Mouse (Mus musculus): ENCODE data around the gene Chchd4. TPM values are rescaled to one million over a fixed set of nuclear protein-coding genes. Genes with fewer than 3 reads are reported as not detected.
A peak's percentile ranks its signal among the peaks of the same experiment; 100 is the strongest.
"Not testable (repeated sequence)": the region's sequence is repeated elsewhere in the genome, so short reads cannot be mapped to it uniquely, and the experiment has no call there.

Gene Chchd4
- polyA plus RNA-seq, 1 experiment from 2014 or later = 22.3 TPM

DNA sequence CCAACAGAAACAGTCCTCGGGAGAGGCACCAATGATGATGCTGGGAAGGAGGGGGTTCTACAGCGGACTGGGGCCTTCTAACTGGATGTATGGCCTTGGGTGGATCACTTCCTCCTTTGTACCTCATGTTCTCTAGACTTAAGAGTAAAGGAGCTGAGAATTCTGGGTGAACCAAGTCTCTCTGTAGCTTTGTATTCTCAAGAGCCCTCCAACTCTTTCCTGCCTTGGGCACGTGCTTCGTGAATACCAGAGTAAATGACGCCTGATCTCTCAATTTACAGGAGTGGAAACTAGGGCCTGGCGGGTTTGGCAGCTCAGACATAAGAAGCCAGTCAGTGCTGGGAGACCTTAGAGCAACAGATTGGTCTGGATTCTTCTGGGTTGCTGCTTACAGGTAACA is 1.0 kb downstream of the Chchd4 start:
- Histone ChIP-seq H3K9ac (peak overlapping the region; percentile 85), H3K4me3 (replicated peaks) (peak overlapping the region; percentile 87), H3K9me3 (replicated peaks) (no peaks in the 10 kb centered on the region), H3K4me1 (peaks cover 23% of the 10 kb centered on the region), H3K4me2 (replicated peaks) (peak overlapping the region; percentile 72), H3K27me3 (no peaks in the 10 kb centered on the region), H3K36me3 (peaks cover 17% of the 10 kb centered on the region), H3K27ac (replicated peaks) (peak overlapping the region; percentile 84; the same call in 1 of the 2 replicates)
- 23% methylated on average over 6 of the region's 6 CpGs for WGBS
- ATAC-seq (ENCODE audit: insufficient number of reproducible peaks, low FRiP score, low TSS enrichment, low read depth) = no peak

DNA sequence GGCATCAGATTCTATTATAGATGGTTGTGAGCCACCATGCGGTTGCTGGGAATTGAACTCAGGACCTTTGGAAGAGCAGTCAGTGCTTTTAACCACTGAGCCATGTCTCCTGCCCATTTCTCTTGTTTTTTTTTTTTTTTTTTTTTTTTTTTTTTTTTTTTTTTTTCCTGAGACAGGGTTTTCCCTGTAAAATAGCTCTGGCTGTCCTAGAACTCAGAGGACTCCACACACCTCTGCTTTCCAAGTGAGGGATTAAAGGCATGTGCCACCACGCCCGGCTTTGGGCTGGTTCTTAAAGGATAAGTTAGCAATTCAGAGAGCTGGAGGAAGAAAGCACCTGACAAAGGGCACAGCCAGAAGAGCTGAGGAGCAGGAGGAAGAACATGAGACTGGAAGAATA is 1.9 kb downstream of the Chchd4 start:
- H3K4me1 ChIP-seq = peaks cover 23% of the 10 kb centered on the region
- not testable (repeated sequence) for H3K4me3 ChIP-seq (replicated peaks); ATAC-seq (ENCODE audit: insufficient number of reproducible peaks, low FRiP score, low TSS enrichment, low read depth); H3K27ac ChIP-seq (replicated peaks); H3K9ac ChIP-seq; H3K27me3 ChIP-seq; H3K9me3 ChIP-seq (replicated peaks); H3K4me2 ChIP-seq (replicated peaks)
- WGBS = 84% methylated on average over 3 of the region's 3 CpGs
- peaks cover 17% of the 10 kb centered on the region for H3K36me3 ChIP-seq

GRCm38 (mm10) chr6:91470712-91471111 is 2.6 kb downstream of the Chchd4 start:
- no peak overlapping the region for H3K4me3 ChIP-seq (replicated peaks)
- peaks cover 23% of the 10 kb centered on the region for H3K4me1 ChIP-seq
- 76% methylated on average over 2 of the region's 2 CpGs for WGBS
- H3K27ac ChIP-seq (replicated peaks) = no peak overlapping the region
- peaks cover 20% of the 10 kb centered on the region for H3K36me3 ChIP-seq
- H3K9me3 ChIP-seq (replicated peaks) = no peaks in the 10 kb centered on the region
- no peak overlapping the region for H3K4me2 ChIP-seq (replicated peaks)
- H3K9ac ChIP-seq = no peak overlapping the region
- H3K27me3 ChIP-seq = no peaks in the 10 kb centered on the region
- ATAC-seq (ENCODE audit: insufficient number of reproducible peaks, low FRiP score, low TSS enrichment, low read depth) = no peak

DNA sequence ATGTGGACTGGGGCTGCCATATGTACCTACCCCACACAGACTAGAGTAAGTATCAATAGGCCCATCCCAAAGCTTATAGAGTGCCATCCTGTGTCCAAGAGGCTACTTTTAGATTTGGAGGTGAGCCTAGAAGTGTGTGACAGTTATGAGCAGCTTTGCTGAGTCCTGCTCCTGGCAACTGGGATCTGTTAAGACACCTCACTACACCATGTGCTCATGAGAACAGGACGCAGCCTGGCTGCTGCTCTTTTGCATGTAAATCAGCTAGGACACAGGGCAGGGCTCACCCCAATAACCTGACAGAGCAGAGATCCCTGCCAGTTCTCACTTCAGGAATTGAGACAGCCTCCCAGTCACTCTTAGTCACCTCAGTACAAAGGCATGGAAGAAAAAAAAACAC is 6.2 kb downstream of the Chchd4 start:
- ATAC-seq (ENCODE audit: insufficient number of reproducible peaks, low FRiP score, low TSS enrichment, low read depth) = no peak
- no peaks in the 10 kb centered on the region for H3K27me3 ChIP-seq
- H3K27ac ChIP-seq (replicated peaks) = no peak overlapping the region
- WGBS = 76% methylated on average over 1 of the region's 1 CpGs
- H3K9me3 ChIP-seq (replicated peaks) = no peaks in the 10 kb centered on the region
- peaks cover 47% of the 10 kb centered on the region for H3K36me3 ChIP-seq
- no peak overlapping the region for H3K4me2 ChIP-seq (replicated peaks)
- no peak overlapping the region for H3K9ac ChIP-seq
- H3K4me3 ChIP-seq (replicated peaks) = no peak overlapping the region
- 0 out of 2 replicates have a peak, but pooled peaks cover 5% of the 10 kb centered on the region for H3K4me1 ChIP-seq

- Histone ChIP-seq H3K36me3 (peaks cover 47% of the 10 kb centered on the region), H3K4me2 (replicated peaks) (no peak overlapping the region), H3K4me3 (replicated peaks) (no peak overlapping the region), H3K9me3 (replicated peaks) (no peaks in the 10 kb centered on the region), H3K4me1 (no peaks in the 10 kb centered on the region), H3K9ac (no peak overlapping the region), H3K27ac (replicated peaks) (no peak overlapping the region), H3K27me3 (no peaks in the 10 kb centered on the region)
- WGBS = 85% methylated on average over 2 of the region's 2 CpGs
- no peak for ATAC-seq (ENCODE audit: insufficient number of reproducible peaks, low FRiP score, low TSS enrichment, low read depth)
Measured at GRCm38 (mm10) chr6:91465756-91466155, 7.6 kb downstream of the Chchd4 start.

DNA sequence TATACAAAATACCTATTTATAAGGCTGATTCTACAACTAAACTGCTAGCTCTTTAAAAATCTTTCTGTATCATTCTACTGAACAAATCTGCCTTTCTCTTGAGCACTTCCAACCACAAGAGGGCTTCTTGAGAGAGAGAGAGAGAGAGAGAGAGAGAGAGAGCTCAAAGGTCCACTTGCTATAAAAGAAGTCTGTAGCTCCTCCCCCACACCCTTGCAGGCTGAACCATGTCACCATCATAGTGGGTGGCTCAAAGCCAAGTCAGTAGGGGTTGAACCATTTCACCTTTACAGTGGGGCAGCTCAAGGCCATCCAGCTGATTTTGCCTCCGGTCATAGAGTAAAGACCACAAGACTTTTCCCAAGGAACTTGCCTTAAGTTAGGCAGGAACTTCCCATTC is 13.9 kb downstream of the Chchd4 start:
- no peaks in the 10 kb centered on the region for H3K27me3 ChIP-seq
- no peak overlapping the region for H3K4me2 ChIP-seq (replicated peaks)
- peaks cover 15% of the 10 kb centered on the region; the same call in 1 of the 2 replicates for H3K36me3 ChIP-seq
- ATAC-seq (ENCODE audit: insufficient number of reproducible peaks, low FRiP score, low TSS enrichment, low read depth) = no peak
- H3K27ac ChIP-seq (replicated peaks) = no peak overlapping the region
- no peak overlapping the region for H3K9ac ChIP-seq
- no peaks in the 10 kb centered on the region for H3K4me1 ChIP-seq
- no peaks in the 10 kb centered on the region for H3K9me3 ChIP-seq (replicated peaks)
- 82% methylated on average over 1 of the region's 1 CpGs for WGBS
- no peak overlapping the region for H3K4me3 ChIP-seq (replicated peaks)

DNA sequence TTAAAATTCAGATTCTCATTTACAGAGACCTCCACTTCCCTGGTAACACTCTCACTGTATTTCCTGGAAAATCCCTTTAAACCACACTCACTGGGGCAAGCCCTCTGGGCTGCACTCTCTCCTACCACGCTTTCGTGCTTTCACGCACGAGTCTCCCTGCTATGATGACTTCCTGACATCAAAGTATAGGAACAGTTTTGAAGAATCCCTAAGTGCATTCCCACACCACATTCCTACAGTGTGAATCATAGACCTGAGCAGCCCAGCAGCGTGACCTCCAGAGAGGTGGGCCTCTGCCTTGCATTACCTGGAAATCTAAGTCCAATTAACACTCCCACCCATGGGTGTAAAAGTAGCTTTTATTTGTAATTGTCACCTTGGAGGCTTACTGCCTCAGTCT is 18.8 kb downstream of the Chchd4 start:
- WGBS = 40% methylated on average over 5 of the region's 5 CpGs
- Histone ChIP-seq H3K27ac (replicated peaks) (no peak overlapping the region), H3K4me3 (replicated peaks) (no peak overlapping the region), H3K9ac (no peak overlapping the region), H3K36me3 (no peaks in the 10 kb centered on the region), H3K27me3 (no peaks in the 10 kb centered on the region), H3K4me2 (replicated peaks) (no peak overlapping the region), H3K4me1 (no peaks in the 10 kb centered on the region), H3K9me3 (replicated peaks) (no peaks in the 10 kb centered on the region)
- no peak for ATAC-seq (ENCODE audit: insufficient number of reproducible peaks, low FRiP score, low TSS enrichment, low read depth)

GRCm38 (mm10) chr6:91452056-91452455 is 21.3 kb downstream of the Chchd4 start:
- no peak for ATAC-seq (ENCODE audit: insufficient number of reproducible peaks, low FRiP score, low TSS enrichment, low read depth)
- no peak overlapping the region for H3K4me2 ChIP-seq (replicated peaks)
- no peak overlapping the region for H3K27ac ChIP-seq (replicated peaks)
- no peaks in the 10 kb centered on the region for H3K36me3 ChIP-seq
- H3K27me3 ChIP-seq = 0 out of 2 replicates have a peak, but pooled peaks cover 4% of the 10 kb centered on the region
- no peak overlapping the region for H3K4me3 ChIP-seq (replicated peaks)
- no peaks in the 10 kb centered on the region for H3K9me3 ChIP-seq (replicated peaks)
- no peak overlapping the region for H3K9ac ChIP-seq
- WGBS = 44% methylated on average over 1 of the region's 1 CpGs
- H3K4me1 ChIP-seq = no peaks in the 10 kb centered on the region

- no peak for ATAC-seq (ENCODE audit: insufficient number of reproducible peaks, low FRiP score, low TSS enrichment, low read depth)
- no peak overlapping the region for H3K4me3 ChIP-seq (replicated peaks)
Measured at GRCm38 (mm10) chr6:91449472-91450225, 23.7 kb downstream of the Chchd4 start.

DNA sequence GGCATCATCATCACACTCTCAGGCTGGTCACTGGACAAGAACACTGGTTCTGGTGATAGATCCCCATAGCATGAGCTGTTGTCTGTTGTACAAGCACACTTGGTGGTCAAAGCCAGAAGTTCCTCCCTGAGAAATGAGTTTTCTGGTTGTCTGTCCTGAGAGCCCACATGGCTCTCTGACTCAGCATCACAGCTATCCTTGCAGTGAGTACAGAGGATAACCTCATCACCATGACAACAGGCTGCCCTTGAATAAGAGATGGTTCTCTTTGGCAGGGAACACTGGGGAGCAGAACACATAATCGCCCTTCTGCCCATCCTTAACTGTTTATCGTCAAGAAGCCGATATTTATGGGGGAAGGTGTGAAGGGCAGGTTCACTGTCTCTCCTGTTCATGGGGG is 28.0 kb downstream of the Chchd4 start:
- Histone ChIP-seq H3K36me3 (no peaks in the 10 kb centered on the region), H3K27me3 (0 out of 2 replicates have a peak, but pooled peaks cover 4% of the 10 kb centered on the region), H3K4me1 (peaks cover 6% of the 10 kb centered on the region), H3K9me3 (replicated peaks) (no peaks in the 10 kb centered on the region), H3K4me2 (replicated peaks) (no peak overlapping the region), H3K9ac (no peak overlapping the region), H3K27ac (replicated peaks) (no peak overlapping the region), H3K4me3 (replicated peaks) (no peak overlapping the region)
- 81% methylated on average over 3 of the region's 3 CpGs for WGBS
- ATAC-seq (ENCODE audit: insufficient number of reproducible peaks, low FRiP score, low TSS enrichment, low read depth) = no peak

More at GRCm38 (mm10) chr6:91449472-91450225, 23.7 kb downstream of the Chchd4 start:
- Histone ChIP-seq H3K9ac (no peak overlapping the region), H3K9me3 (replicated peaks) (no peaks in the 10 kb centered on the region), H3K4me1 (no peaks in the 10 kb centered on the region), H3K27ac (replicated peaks) (no peak overlapping the region), H3K27me3 (0 out of 2 replicates have a peak, but pooled peaks cover 4% of the 10 kb centered on the region), H3K4me2 (replicated peaks) (no peak overlapping the region), H3K36me3 (no peaks in the 10 kb centered on the region)
- 57% methylated on average over 3 of the region's 3 CpGs for WGBS

- no peaks in the 10 kb centered on the region for H3K36me3 ChIP-seq
- 2% methylated on average over 19 of the region's 19 CpGs for WGBS
- peaks cover 10% of the 10 kb centered on the region; the same call in 1 of the 2 replicates for H3K27me3 ChIP-seq
- peak overlapping the region; percentile 58; the same call in 1 of the 2 replicates for H3K27ac ChIP-seq (replicated peaks)
- H3K9ac ChIP-seq = peak overlapping the region; percentile 46
- H3K4me3 ChIP-seq (replicated peaks) = peak overlapping the region; percentile 70
- peaks cover 6% of the 10 kb centered on the region for H3K4me1 ChIP-seq
- ATAC-seq (ENCODE audit: insufficient number of reproducible peaks, low FRiP score, low TSS enrichment, low read depth) = peak; percentile 40; the same call in 1 of the 2 replicates
- H3K9me3 ChIP-seq (replicated peaks) = no peaks in the 10 kb centered on the region
- peak overlapping the region; percentile 92 for H3K4me2 ChIP-seq (replicated peaks)
Measured at GRCm38 (mm10) chr6:91441145-91441662, 32.1 kb downstream of the Chchd4 start.
